In genomic region chr1:68106543-68106860, GRCm38 (mm10) we compare ENCODE assay signal across 9 mouse cellular contexts.
DNase-seq lines count a peak whose midpoint lies in the region; ATAC-seq lines count a peak whose summit lies in the region.
"Had no signal": no experiment of that assay in that cellular context is flagged by ENCODE, and none has a peak within 500 bp of the region (broad histone marks: within the 10 kb centered on the region; RNA-seq: fewer than 3 reads in every experiment).

No protein-coding gene starts in this region.

- no peak overlapping the region for H3K9ac ChIP-seq in hindbrain, embryonic 14.5 days
- H3K9ac ChIP-seq in neural tube, embryonic 14.5 days (replicated peaks; ENCODE audit: low read depth, low read length): no peak overlapping the region
- H3K9ac ChIP-seq: embryonic facial prominence, embryonic 12.5 days had no signal

- ATAC-seq in hindbrain, embryonic 14.5 days (ENCODE audit: low FRiP score): no peak
- 0 out of 2 replicates have a peak, but pooled peaks have one; percentile 2 for ATAC-seq in neural tube, embryonic 14.5 days (ENCODE audit: low read depth)
- ATAC-seq in granulocyte monocyte progenitor cell, adult 5-6 weeks (replicated peaks; ENCODE audit: poor library complexity, severe bottlenecking): no peak

- no peak overlapping the region for H3K27ac ChIP-seq in hindbrain, embryonic 14.5 days
- H3K27ac ChIP-seq in neural tube, embryonic 14.5 days (ENCODE audit: low read depth, low read length): no peak overlapping the region
- H3K27ac ChIP-seq: embryonic facial prominence, embryonic 12.5 days had no signal

- no peaks in the 10 kb centered on the region for H3K9me3 ChIP-seq in hindbrain, embryonic 14.5 days (ENCODE audit: control insufficient read depth, low read length)
- no peaks in the 10 kb centered on the region for H3K9me3 ChIP-seq in neural tube, embryonic 14.5 days (ENCODE audit: control insufficient read depth, low read length)
- H3K9me3 ChIP-seq: embryonic facial prominence, embryonic 12.5 days had no signal

- intact Hi-C loops in left cerebral cortex, postnatal 36 days (cut with DNase I): loop anchor here (2.0 to 5.0 kb wide), 2 partner anchors 1011 to 1032 kb away; no protein-coding TSS in a partner anchor

- H3K36me3 ChIP-seq in hindbrain, embryonic 14.5 days (replicated peaks; ENCODE audit: control insufficient read depth, insufficient read depth): no peaks in the 10 kb centered on the region
- no peaks in the 10 kb centered on the region for H3K36me3 ChIP-seq in neural tube, embryonic 14.5 days (ENCODE audit: control insufficient read depth, insufficient read depth, low read length)
- H3K36me3 ChIP-seq: embryonic facial prominence, embryonic 12.5 days had no signal

- H3K4me2 ChIP-seq in hindbrain, embryonic 14.5 days (replicated peaks): no peak overlapping the region
- H3K4me2 ChIP-seq in neural tube, embryonic 14.5 days (ENCODE audit: low read depth, low read length): no peak overlapping the region
- H3K4me2 ChIP-seq: embryonic facial prominence, embryonic 12.5 days had no signal

- no peak overlapping the region for H3K4me3 ChIP-seq in hindbrain, embryonic 14.5 days (replicated peaks; ENCODE audit: low read length)
- no peak overlapping the region for H3K4me3 ChIP-seq in neural tube, embryonic 14.5 days (ENCODE audit: low read depth, low read length)
- H3K4me3 ChIP-seq: embryonic facial prominence, embryonic 12.5 days had no signal

- 64% methylated on average over 3 of the region's 3 CpGs for WGBS in hindbrain, embryonic 14.5 days
- WGBS in neural tube, embryonic 14.5 days: 53% methylated on average over 3 of the region's 3 CpGs

- no peaks in the 10 kb centered on the region for H3K27me3 ChIP-seq in hindbrain, embryonic 14.5 days (ENCODE audit: control insufficient read depth, insufficient read depth, low read length)
- no peaks in the 10 kb centered on the region for H3K27me3 ChIP-seq in neural tube, embryonic 14.5 days (ENCODE audit: control insufficient read depth, insufficient read depth, low read length)
- H3K27me3 ChIP-seq: embryonic facial prominence, embryonic 12.5 days had no signal

- peak; percentile 7 to 62 for DNase-seq in adrenal gland, adult (ENCODE audit: inconsistent age in 2 of 2, low spot score in 1 of 2)
- no peak for DNase-seq in adrenal gland, adult 8-10 months
- DNase-seq in left cerebral cortex, adult 18-20 months (ENCODE audit: low spot score in 2 of 2): peak; percentile 24 to 54
- DNase-seq in left cerebral cortex, postnatal 36 days (ENCODE audit: low spot score in 2 of 2): no peak
- DNase-seq in adrenal gland, postnatal 36 days: peak; percentile 16 to 48
- peak; percentile 54 for DNase-seq in hindbrain, embryonic 14.5 days (ENCODE audit: low spot score)

- H3K4me1 ChIP-seq in hindbrain, embryonic 14.5 days (replicated peaks; ENCODE audit: control insufficient read depth, insufficient read depth, low read length): no peaks in the 10 kb centered on the region
- no peaks in the 10 kb centered on the region for H3K4me1 ChIP-seq in neural tube, embryonic 14.5 days (ENCODE audit: control insufficient read depth, insufficient read depth, low read length)
- H3K4me1 ChIP-seq: embryonic facial prominence, embryonic 12.5 days had no signal

Comparison
In these comparisons a context has a peak if more than half of its experiments do, and no peak if none do; other contexts are left out.
1. DNase-seq: peak in adrenal gland, adult (2 of 2), left cerebral cortex, adult 18-20 months (2 of 2), adrenal gland, postnatal 36 days (2 of 2) and hindbrain, embryonic 14.5 days (single experiment); none in adrenal gland, adult 8-10 months (single experiment) and left cerebral cortex, postnatal 36 days (0 of 2).